Mouse (Mus musculus) liver, embryonic 14.5 days (tissue): Measurements from ENCODE around the gene Cdh16.

Experiments
- CTCF ChIP-seq: IDR thresholded peaks from 2 replicates; pipeline ENCODE4 v1.5.1; 2016; ENCODE audit warnings: antibody characterized with exemption, low read depth, control low read depth
- EP300 ChIP-seq: IDR thresholded peaks from 2 replicates; pipeline ENCODE4 v1.6.1; 2016; ENCODE audit warnings: antibody characterized with exemption, low read depth

DNA sequence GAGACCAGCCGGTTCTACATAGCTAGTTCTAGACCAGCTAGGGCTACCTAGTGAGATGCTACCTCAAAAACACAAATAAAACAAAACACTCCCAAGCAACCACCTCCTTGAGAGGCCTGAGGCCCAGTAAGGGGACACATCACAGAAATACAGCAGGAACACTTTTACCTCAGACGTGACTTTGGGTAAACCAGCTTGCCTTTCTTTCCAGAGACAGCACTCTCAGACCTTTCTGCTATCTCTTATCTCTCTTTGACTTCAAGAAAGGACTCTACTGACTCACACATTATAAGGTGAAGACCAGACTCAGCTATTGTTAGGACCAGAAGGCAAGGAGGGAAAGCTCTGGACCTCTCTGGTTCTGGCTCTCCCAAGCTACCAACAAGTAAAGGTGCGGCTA is 33.9 kb downstream of the Cdh16 start:
- no peak for TF ChIP-seq CTCF
- TF ChIP-seq EP300: no peak
